In the genomic region with DNA sequence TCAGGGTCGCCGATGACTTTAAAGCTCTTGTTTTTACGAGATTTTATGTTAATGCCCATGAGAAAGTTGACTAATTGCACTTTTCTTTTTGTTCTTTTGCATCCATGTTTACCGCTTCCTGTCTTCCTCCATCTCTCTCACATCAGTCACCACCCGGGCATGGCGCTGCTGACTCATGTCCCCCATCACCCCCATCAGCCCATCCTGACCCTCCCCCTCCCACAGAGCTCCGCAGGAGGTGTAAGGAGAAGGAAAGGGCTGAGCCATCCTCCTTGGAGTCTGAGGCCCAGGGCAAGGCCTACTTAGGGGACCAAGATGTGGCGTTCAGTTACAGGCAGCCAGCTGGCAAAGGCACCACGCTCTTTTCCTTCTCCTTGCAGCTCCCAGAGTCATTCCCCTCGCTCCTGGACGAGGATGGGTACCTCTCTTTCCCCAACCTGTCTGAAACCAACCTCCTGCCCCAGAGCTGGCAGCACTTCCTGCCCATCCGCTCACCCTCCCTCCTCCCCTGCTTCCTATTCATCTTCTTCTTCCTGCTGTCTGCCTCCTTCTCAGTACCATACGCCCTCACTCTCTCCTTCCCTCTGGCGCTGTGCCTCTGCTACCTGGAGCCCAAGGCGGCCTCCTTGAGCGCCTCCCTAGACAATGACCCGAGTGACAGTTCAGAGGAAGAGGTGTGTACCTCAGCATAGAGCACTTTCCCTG, we compare ENCODE assay signal across 12 mouse cellular contexts.
A peak's percentile ranks its signal among the peaks of the same experiment; 100 is the strongest.
DNase-seq lines count a peak whose midpoint lies in the region; ATAC-seq and TF ChIP-seq lines count a peak whose summit lies in the region.
"Had no signal": no experiment of that assay in that cellular context is flagged by ENCODE, and none has a peak within 500 bp of the region (broad histone marks: within the 10 kb centered on the region; RNA-seq: fewer than 3 reads in every experiment).

No protein-coding gene starts in this region.

- ATAC-seq in lung, embryonic 14.5 days (ENCODE audit: insufficient read depth), result peak; percentile 85
- 0 out of 2 replicates have a peak, but pooled peaks have one; percentile 31 for ATAC-seq in monocyte, adult 5-6 weeks (replicated peaks; ENCODE audit: insufficient number of reproducible peaks, low FRiP score, low TSS enrichment, poor library complexity, severe bottlenecking)

- no peak overlapping the region for H3K4me2 ChIP-seq in lung, embryonic 14.5 days

- no peaks in the 10 kb centered on the region for H3K9me3 ChIP-seq in lung, embryonic 14.5 days (ENCODE audit: low read depth, low read length)

- H3K4me1 ChIP-seq in lung, embryonic 14.5 days (ENCODE audit: insufficient read depth), result 0 out of 2 replicates have a peak, but pooled peaks cover 3% of the 10 kb centered on the region
- H3K4me1 ChIP-seq in lung, adult 2 months (ENCODE audit: control insufficient read depth, insufficient read depth, low read length), result no peaks in the 10 kb centered on the region
- peaks cover 4% of the 10 kb centered on the region for H3K4me1 ChIP-seq in embryonic fibroblast, embryonic 13.5 days (ENCODE audit: control insufficient read depth, insufficient read depth, low read length)

- H3K27ac ChIP-seq in lung, embryonic 14.5 days (ENCODE audit: low read depth), result peak overlapping the region; percentile 36; the same call in 1 of the 2 replicates
- peak overlapping the region; percentile 16; the same call in 1 of the 2 replicates for H3K27ac ChIP-seq in embryonic fibroblast, embryonic 13.5 days (ENCODE audit: insufficient read depth, low read length)
- H3K27ac ChIP-seq: left cerebral cortex, adult 2 months; liver, embryonic 14.5 days had no signal

- no peak overlapping the region for H3K4me3 ChIP-seq in lung, embryonic 14.5 days (ENCODE audit: low read depth, low read length)
- H3K4me3 ChIP-seq in lung, adult 2 months (replicated peaks; ENCODE audit: extremely low read depth, low read depth, low read length), result no peak overlapping the region
- no peak overlapping the region for H3K4me3 ChIP-seq in embryonic fibroblast, embryonic 13.5 days (ENCODE audit: insufficient read depth, low read length)
- H3K4me3 ChIP-seq: left cerebral cortex, adult 2 months had no signal

- no peak for TF ChIP-seq POLR2A in lung, adult 2 months (IDR thresholded peaks at IDR 0.05; ENCODE audit: borderline replicate concordance, extremely low read depth, low read depth, low read length)
- no peak for TF ChIP-seq POLR2A in embryonic fibroblast, embryonic 13.5 days (IDR thresholded peaks at IDR 0.05; ENCODE audit: low read depth, low read length)

- H3K9ac ChIP-seq in lung, embryonic 14.5 days, result no peak overlapping the region
- H3K9ac ChIP-seq: liver, embryonic 14.5 days had no signal

- peaks cover 5% of the 10 kb centered on the region; the same call in 1 of the 2 replicates for H3K36me3 ChIP-seq in lung, embryonic 14.5 days (ENCODE audit: insufficient read depth)
- H3K36me3 ChIP-seq: G1E had no signal

- TF ChIP-seq CTCF in lung, embryonic 14.5 days (IDR thresholded peaks at IDR 0.05; ENCODE audit: low read depth), result no peak
- no peak for TF ChIP-seq CTCF in lung, adult 2 months (IDR thresholded peaks at IDR 0.05; ENCODE audit: insufficient read depth, low read length)
- TF ChIP-seq CTCF in embryonic fibroblast, embryonic 13.5 days (IDR thresholded peaks at IDR 0.05; ENCODE audit: borderline replicate concordance, insufficient read depth, low read length), result no peak

- 31% methylated on average over 17 of the region's 17 CpGs for WGBS in lung, embryonic 14.5 days
- WGBS in lung, adult 2 months, result 36% methylated on average over 17 of the region's 17 CpGs

- peak; percentile 60 for DNase-seq in lung, embryonic 14.5 days
- no peak for DNase-seq in lung, adult 2 months
- DNase-seq in cerebellum, adult 11-12 months, result peak; percentile 58
- DNase-seq in testis, postnatal 14 days (ENCODE audit: low spot score), result no peak
- no peak for DNase-seq in thymus, postnatal 25 days
- DNase-seq: gastrocnemius, postnatal 10 days; kidney, adult 9 months had no signal

- no peaks in the 10 kb centered on the region for H3K27me3 ChIP-seq in lung, embryonic 14.5 days (ENCODE audit: insufficient read depth, low read length)

Comparison
In these comparisons a context has a peak if more than half of its experiments do, and no peak if none do; other contexts are left out.
1. DNase-seq: peak in lung, embryonic 14.5 days (single experiment) and cerebellum, adult 11-12 months (single experiment); none in lung, adult 2 months (single experiment), testis, postnatal 14 days (single experiment) and thymus, postnatal 25 days (single experiment).